Mouse (Mus musculus): ENCODE measurements around the gene Gjb3. TPM values are rescaled to one million over a fixed set of nuclear protein-coding genes. Genes with fewer than 3 reads are reported as not detected.

The Gjb3 gene
- polyA plus RNA-seq, 1 experiment from 2014 or later, result 15.1 TPM

GRCm38 (mm10) chr4:127371546-127371945 lies 40.9 kb upstream of the Gjb3 start:
- TF ChIP-seq EP300 (optimal IDR thresholded peaks at IDR 0.05) (no peak), CTCF (IDR thresholded peaks at IDR 0.05; ENCODE audit: low read depth) (peak; percentile 47)
- DNase-seq (ENCODE audit: low spot score), result peak; percentile 33
- Histone ChIP-seq H3K4me2 (replicated peaks; ENCODE audit: low read depth) (no peak overlapping the region), H3K9ac (ENCODE audit: low read length) (no peak overlapping the region), H3K9me3 (ENCODE audit: control insufficient read depth, low read length) (no peaks in the 10 kb centered on the region), H3K4me3 (ENCODE audit: low read depth, low read length) (no peak overlapping the region), H3K27me3 (ENCODE audit: control insufficient read depth, insufficient read depth, low read length) (no peaks in the 10 kb centered on the region), H3K36me3 (ENCODE audit: control insufficient read depth, insufficient read depth, low read length) (no peaks in the 10 kb centered on the region), H3K4me1 (replicated peaks; ENCODE audit: control insufficient read depth, insufficient read depth) (no peaks in the 10 kb centered on the region), H3K27ac (replicated peaks) (peak overlapping the region; percentile 49)
- 30% methylated on average over 5 of the region's 5 CpGs for WGBS
- ATAC-seq (ENCODE audit: low FRiP score, low TSS enrichment), result peak; percentile 86

- Histone ChIP-seq H3K4me1 (replicated peaks; ENCODE audit: control insufficient read depth, insufficient read depth) (no peaks in the 10 kb centered on the region), H3K9ac (ENCODE audit: low read length) (no peak overlapping the region), H3K36me3 (ENCODE audit: control insufficient read depth, insufficient read depth, low read length) (no peaks in the 10 kb centered on the region), H3K27ac (replicated peaks) (no peak overlapping the region), H3K9me3 (ENCODE audit: control insufficient read depth, low read length) (no peaks in the 10 kb centered on the region), H3K4me3 (ENCODE audit: low read depth, low read length) (no peak overlapping the region), H3K27me3 (ENCODE audit: control insufficient read depth, insufficient read depth, low read length) (no peaks in the 10 kb centered on the region), H3K4me2 (replicated peaks; ENCODE audit: low read depth) (no peak overlapping the region)
- WGBS, result 51% methylated on average over 2 of the region's 2 CpGs
- TF ChIP-seq EP300 (optimal IDR thresholded peaks at IDR 0.05) (no peak), CTCF (IDR thresholded peaks at IDR 0.05; ENCODE audit: low read depth) (peak; percentile 66)
- DNase-seq (ENCODE audit: low spot score) (no peak), ATAC-seq (ENCODE audit: low FRiP score, low TSS enrichment) (no peak)
Observed at GRCm38 (mm10) chr4:127370447-127370846, 39.8 kb upstream of the Gjb3 start.

- H3K9ac ChIP-seq (ENCODE audit: low read length), result no peak overlapping the region
- 26% methylated on average over 13 of the region's 13 CpGs for WGBS
- H3K4me3 ChIP-seq (ENCODE audit: low read depth, low read length), result no peak overlapping the region
- peak; percentile 75 for DNase-seq (ENCODE audit: low spot score)
- no peaks in the 10 kb centered on the region for H3K4me1 ChIP-seq (replicated peaks; ENCODE audit: control insufficient read depth, insufficient read depth)
- peak; percentile 49; the same call in 1 of the 2 replicates for ATAC-seq (ENCODE audit: low FRiP score, low TSS enrichment)
- H3K27ac ChIP-seq (replicated peaks), result no peak overlapping the region
- no peaks in the 10 kb centered on the region for H3K27me3 ChIP-seq (ENCODE audit: control insufficient read depth, insufficient read depth, low read length)
- no peaks in the 10 kb centered on the region for H3K36me3 ChIP-seq (ENCODE audit: control insufficient read depth, insufficient read depth, low read length)
- no peak overlapping the region for H3K4me2 ChIP-seq (replicated peaks; ENCODE audit: low read depth)
- TF ChIP-seq EP300 (optimal IDR thresholded peaks at IDR 0.05) (no peak), CTCF (IDR thresholded peaks at IDR 0.05; ENCODE audit: low read depth) (peak; percentile 99)
- H3K9me3 ChIP-seq (ENCODE audit: control insufficient read depth, low read length), result no peaks in the 10 kb centered on the region
Observed at GRCm38 (mm10) chr4:127368379-127368973, 37.8 kb upstream of the Gjb3 start.

- Histone ChIP-seq H3K9ac (ENCODE audit: low read length) (no peak overlapping the region), H3K4me2 (replicated peaks; ENCODE audit: low read depth) (no peak overlapping the region), H3K27ac (replicated peaks) (no peak overlapping the region), H3K4me1 (replicated peaks; ENCODE audit: control insufficient read depth, insufficient read depth) (no peaks in the 10 kb centered on the region), H3K27me3 (ENCODE audit: control insufficient read depth, insufficient read depth, low read length) (no peaks in the 10 kb centered on the region), H3K9me3 (ENCODE audit: control insufficient read depth, low read length) (no peaks in the 10 kb centered on the region), H3K36me3 (ENCODE audit: control insufficient read depth, insufficient read depth, low read length) (no peaks in the 10 kb centered on the region), H3K4me3 (ENCODE audit: low read depth, low read length) (no peak overlapping the region)
- DNase-seq (ENCODE audit: low spot score), result no peak
- 12% methylated on average over 4 of the region's 4 CpGs for WGBS
- no peak; the same call in 1 of the 2 replicates for ATAC-seq (ENCODE audit: low FRiP score, low TSS enrichment)
- TF ChIP-seq EP300 (optimal IDR thresholded peaks at IDR 0.05), result no peak
- TF ChIP-seq CTCF (IDR thresholded peaks at IDR 0.05; ENCODE audit: low read depth), result no peak
Observed at GRCm38 (mm10) chr4:127365834-127366233, 35.2 kb upstream of the Gjb3 start.

DNA sequence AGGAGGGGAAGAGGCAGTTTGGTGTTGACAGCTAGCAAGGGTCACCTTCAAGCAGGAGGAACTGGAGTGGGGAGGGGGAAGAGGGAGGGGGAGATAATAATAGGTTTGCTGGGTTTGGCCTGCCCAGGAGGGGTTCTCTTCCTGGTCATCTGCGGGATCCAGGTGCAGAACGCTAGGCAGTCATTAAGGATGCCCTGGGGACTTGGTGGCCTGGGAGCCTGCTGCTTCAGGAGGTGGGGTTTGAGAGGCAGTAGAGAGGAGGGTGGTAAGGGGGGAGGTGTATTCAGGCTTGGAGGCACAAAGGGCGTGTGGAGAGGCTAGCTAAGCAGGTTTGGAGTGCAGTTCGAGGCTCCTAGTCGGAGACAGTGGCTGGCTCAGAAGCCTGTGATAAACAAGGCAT lies 34.8 kb upstream of the Gjb3 start:
- H3K27ac ChIP-seq (replicated peaks), result no peak overlapping the region
- no peaks in the 10 kb centered on the region for H3K9me3 ChIP-seq (ENCODE audit: control insufficient read depth, low read length)
- no peaks in the 10 kb centered on the region for H3K4me1 ChIP-seq (replicated peaks; ENCODE audit: control insufficient read depth, insufficient read depth)
- no peak overlapping the region for H3K9ac ChIP-seq (ENCODE audit: low read length)
- no peak for TF ChIP-seq EP300 (optimal IDR thresholded peaks at IDR 0.05)
- no peak for TF ChIP-seq CTCF (IDR thresholded peaks at IDR 0.05; ENCODE audit: low read depth)
- H3K36me3 ChIP-seq (ENCODE audit: control insufficient read depth, insufficient read depth, low read length), result no peaks in the 10 kb centered on the region
- H3K27me3 ChIP-seq (ENCODE audit: control insufficient read depth, insufficient read depth, low read length), result no peaks in the 10 kb centered on the region
- 41% methylated on average over 5 of the region's 5 CpGs for WGBS
- no peak for ATAC-seq (ENCODE audit: low FRiP score, low TSS enrichment)
- no peak for DNase-seq (ENCODE audit: low spot score)
- no peak overlapping the region for H3K4me2 ChIP-seq (replicated peaks; ENCODE audit: low read depth)
- no peak overlapping the region for H3K4me3 ChIP-seq (ENCODE audit: low read depth, low read length)

DNA sequence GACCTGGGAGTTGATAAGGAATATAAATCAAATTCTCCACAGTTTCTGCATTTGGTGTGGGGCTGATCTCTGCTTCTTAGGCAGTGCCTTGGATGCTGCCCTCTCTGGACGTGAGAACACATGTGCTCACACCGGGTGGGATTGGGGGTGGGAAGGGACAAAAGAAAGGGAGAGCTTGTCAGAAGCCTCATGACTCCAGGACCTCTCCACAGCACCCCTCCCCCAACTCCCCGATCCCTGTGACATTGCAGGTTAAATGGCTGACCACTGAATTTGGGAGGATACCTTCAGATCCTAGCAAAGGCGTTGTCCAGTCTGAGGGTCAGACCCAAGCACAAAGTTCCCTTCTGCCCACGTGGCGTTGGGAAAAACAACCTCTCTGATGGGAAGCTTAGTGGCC lies 33.8 kb upstream of the Gjb3 start:
- no peak overlapping the region for H3K4me3 ChIP-seq (ENCODE audit: low read depth, low read length)
- H3K9ac ChIP-seq (ENCODE audit: low read length), result no peak overlapping the region
- H3K4me2 ChIP-seq (replicated peaks; ENCODE audit: low read depth), result no peak overlapping the region
- TF ChIP-seq EP300 (optimal IDR thresholded peaks at IDR 0.05) (no peak), CTCF (IDR thresholded peaks at IDR 0.05; ENCODE audit: low read depth) (no peak)
- no peak for DNase-seq (ENCODE audit: low spot score)
- no peaks in the 10 kb centered on the region for H3K27me3 ChIP-seq (ENCODE audit: control insufficient read depth, insufficient read depth, low read length)
- WGBS, result 68% methylated on average over 6 of the region's 6 CpGs
- no peaks in the 10 kb centered on the region for H3K36me3 ChIP-seq (ENCODE audit: control insufficient read depth, insufficient read depth, low read length)
- H3K9me3 ChIP-seq (ENCODE audit: control insufficient read depth, low read length), result no peaks in the 10 kb centered on the region
- ATAC-seq (ENCODE audit: low FRiP score, low TSS enrichment), result no peak
- no peak overlapping the region for H3K27ac ChIP-seq (replicated peaks)
- no peaks in the 10 kb centered on the region for H3K4me1 ChIP-seq (replicated peaks; ENCODE audit: control insufficient read depth, insufficient read depth)

Data from stomach, postnatal 0 days (tissue).